Mouse (Mus musculus): ENCODE results near the gene Tec.

The Tec gene

DNA sequence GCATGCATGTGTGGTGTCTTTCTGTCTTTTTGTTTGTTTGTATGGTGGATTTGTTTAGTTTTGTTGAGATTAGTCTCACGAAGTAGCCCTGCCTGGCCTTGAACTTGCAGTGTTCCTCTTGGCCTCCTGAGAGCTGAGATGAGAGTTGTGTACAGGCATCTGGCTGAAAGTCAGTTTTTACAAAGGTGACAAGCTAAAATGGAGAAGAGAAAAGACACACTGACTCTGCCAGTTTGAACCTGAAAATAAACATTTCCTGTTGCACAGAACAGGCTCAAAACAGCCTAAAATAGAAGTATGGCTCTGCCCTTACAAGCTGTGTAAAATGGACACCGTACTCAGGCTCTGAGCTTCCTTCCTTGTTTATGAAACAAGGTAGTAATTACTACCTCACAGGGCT lies 14.9 kb downstream of the Tec start:
- no peak for DNase-seq (ENCODE audit: low spot score)

DNA sequence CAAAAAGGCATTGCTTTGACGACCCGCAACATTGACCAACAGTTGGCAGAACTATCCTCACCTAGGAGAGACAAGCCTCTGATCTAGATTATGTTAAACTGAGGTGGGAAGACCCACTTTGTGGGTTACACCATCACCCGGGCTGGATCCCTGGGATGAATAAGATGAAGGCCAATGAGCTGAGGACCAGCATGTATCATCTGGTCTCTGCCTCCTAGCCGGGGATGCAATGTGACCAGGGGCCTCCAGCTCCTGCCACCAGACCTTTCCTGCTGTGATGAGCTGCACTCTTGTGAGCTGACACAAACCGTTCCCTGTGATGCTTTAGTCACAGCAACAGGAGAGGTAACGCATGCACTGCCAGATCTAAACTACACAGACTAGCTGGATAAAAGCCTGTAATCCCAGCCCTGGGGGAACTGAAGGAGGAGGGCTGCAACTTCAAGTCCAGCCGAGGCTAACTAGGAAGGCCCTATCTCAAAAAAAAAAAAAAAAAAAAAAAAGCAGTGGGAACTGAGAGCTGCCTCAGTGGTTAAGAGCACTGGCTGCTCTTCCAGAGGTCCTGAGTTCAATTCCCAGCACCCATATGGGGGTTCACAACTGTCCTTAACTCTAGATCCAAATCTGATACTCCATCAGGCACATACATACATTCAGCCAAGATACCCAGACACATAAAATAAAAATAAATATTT lies 15.8 kb downstream of the Tec start:
- DNase-seq (ENCODE audit: low spot score) = no peak

DNA sequence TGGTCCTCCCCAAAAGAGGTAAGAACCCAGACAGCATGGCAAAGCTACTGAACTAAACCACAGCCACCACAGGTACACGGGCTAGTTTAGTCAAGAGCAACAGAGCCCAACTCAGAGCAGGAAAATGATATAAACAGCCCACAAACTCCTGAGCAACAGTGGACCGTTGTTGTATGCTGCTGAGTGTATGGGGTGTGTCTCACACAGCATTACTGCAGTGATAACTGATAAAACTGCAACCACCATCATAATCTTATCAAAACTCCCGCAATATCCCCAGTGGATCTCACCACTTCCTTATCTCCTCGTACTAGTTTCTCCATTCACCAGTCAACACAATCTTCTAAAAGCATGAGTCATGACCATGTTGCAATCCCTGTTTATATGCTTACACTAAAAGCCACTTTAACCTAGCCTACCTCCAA lies 16.6 kb downstream of the Tec start:
- DNase-seq (ENCODE audit: low spot score) = no peak

DNA sequence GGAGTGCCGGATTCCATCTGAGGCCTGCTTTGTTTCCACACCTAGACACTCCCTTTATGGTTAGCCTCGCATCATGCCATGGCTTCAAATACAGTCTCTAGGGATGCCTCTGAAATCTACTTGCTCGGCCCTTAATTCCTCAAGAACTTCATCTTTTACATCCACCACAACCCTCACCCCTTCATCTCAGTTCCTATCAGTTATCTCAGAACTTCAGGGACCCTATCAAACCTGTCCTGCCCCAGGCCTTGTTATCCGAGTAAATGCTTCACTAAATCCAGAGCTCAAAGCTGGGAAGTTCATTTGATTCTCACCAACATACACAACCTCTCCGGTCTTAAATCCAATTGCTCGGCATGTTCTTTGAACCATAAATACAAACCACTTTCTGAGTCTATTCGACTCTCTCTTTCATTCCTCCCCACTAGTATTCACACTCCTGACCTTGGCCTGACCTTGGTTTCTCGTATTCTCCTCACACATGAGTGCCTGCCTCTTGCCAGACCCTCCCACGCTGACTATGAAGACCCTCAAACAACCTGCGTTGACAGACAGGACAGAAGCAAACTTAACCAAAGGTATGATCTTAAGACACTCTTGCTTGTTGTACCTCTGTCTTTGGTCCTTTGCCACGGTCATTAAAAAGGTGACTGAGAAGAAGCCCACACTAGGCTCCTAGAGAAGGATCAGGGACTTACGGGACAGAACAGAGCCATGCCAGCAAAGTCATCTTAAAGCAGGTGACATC lies 17.2 kb downstream of the Tec start:
- DNase-seq (ENCODE audit: low spot score) = no peak

DNA sequence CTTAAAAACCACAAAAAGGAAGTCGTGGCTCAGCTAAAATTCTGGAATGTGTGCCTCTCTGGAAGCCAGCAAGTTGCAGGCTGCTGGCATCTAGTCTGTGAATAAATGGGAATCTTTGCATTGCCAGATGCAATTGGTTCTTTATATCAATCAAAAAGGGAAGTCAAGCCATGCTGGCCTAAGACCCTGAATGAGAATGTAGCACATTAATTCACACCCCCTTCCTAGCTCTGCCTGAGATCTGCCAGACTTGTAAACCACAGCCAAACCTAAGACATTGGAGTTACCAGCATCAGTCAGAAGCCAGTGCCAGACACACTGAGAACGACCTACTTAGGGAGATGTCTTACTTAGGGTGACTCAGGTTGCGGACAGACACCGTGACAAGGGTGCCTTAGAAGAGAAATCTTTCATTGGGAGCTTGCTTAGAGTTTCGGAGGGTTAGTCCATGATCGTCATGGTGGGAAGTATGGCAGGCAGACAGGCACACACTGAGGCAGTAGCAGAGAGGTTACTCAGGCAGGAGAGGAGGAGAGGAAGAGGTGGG lies 19.3 kb downstream of the Tec start:
- DNase-seq (ENCODE audit: low spot score) = no peak

DNA sequence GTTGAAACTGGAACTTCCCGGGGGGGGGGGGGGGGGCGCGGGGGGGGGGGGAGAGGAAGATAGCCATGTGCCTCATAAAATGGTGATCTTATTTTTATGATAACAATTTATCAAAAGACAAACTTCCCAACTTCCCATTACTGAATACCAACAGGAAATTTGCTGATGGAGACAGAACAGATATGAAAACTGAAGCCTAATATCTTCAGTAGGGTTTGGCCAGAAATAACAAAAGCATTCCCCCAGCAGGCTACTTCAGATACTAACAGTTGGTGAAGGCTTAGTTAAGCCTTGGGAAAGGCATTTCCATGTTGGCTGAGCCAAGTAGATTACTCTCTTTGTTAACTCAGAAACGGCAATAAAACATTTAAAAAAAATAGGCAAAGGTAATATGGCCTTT lies 21.6 kb downstream of the Tec start:
- no peak for DNase-seq (ENCODE audit: low spot score)

DNA sequence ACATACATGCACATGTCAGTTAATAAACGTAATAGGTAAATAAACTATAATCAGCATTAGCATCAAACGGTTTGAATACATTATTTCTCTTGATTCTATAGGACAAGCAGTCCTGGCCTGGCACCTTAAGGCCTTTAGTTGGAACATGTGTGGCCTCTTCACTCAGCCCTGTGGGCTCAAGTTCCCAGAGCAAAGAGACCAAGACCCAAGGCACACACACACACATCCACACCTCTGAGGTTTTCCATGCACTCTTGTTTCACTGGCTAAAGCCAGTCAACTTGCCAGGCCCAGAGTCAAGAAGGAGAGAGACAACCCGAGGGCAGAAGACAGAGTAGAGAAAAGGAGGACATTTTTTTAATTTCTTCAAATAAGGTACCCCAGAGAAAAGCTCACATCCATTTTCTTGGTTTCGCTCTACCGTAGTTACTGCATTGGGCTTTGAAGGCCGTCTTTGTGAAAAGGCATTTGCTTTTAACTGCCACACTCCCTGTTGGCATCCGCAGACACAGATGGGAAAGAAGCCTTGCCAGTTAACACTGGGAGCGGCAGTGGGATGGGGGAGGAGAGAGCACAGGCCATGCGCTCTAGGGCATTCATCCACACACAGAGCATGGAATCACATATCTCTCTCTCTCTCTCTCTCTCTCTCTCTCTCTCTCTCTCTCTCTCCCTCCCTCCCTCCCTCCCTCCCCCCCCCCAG lies 22.2 kb downstream of the Tec start:
- no peak for DNase-seq (ENCODE audit: low spot score)

DNA sequence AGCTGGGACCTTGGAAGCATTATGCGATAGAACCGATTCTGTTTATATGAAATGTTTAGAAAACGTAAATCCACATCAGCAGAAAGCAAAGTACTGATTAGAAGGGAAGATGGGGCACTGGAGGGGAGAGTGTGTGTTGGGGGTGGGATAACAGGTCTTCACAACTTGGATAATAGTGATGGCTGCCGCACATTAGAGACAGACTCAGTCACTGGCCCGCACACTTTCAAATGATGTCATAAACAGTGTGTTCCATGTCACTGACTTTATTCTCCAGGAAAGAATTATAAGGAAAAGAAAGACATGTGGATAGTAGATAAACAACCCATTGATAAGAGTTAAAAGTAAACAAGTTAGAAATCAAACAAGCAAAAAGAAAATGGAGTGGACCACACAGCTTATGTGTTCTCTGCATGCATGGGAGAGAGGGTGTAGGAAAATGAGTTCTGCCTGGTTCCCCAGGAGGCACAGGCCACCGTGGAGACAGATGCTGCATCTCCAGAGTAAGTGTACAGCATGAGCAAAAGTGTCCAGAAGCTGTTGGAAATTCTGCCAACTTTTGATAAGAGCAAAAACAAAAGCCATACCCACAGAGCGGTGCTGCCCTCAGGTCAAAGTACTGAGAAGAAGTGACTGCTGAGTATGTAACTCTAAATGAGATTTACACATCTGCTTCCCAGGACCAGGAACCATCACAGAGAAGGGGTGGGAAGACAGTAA lies 23.3 kb downstream of the Tec start:
- no peak for DNase-seq (ENCODE audit: low spot score)

DNA sequence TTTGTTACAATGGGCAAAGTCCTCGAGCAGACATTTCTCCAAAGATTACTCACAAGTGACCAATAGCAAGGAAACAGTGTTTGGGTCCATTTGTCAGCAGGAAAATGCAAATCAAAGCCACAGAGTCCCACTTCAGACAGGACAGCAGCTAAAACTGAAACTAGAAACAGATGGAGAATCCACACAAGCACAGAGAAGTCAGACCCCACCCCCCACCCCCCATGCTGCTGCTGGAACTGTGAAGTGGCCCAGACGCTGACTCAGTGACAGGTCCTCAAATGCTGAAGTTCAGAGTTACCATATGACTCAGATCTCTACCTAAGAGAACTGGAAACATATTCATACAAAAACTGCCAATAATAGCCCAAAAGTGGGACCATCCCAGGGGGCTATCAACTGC lies 24.0 kb downstream of the Tec start:
- no peak for DNase-seq (ENCODE audit: low spot score)

DNA sequence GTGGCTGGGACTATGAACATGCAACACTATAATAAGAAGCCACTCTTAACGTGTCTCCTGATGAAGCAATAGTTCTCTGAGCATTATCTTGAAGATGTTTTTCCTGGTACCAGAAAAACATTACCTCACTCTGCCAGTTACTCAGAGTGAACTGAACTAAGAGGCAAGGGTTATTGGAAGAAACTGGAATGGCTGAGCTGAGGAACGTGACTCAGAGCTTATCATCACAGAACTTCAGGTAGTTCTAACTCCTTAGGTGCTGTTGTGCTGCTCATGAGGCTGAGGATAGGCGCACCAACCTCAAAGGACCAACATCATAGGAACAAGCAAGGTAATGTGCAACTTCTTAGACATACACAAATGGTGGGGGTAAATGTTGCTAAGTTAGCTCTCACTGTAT lies 28.6 kb downstream of the Tec start:
- no peak for DNase-seq (ENCODE audit: low spot score)

DNA sequence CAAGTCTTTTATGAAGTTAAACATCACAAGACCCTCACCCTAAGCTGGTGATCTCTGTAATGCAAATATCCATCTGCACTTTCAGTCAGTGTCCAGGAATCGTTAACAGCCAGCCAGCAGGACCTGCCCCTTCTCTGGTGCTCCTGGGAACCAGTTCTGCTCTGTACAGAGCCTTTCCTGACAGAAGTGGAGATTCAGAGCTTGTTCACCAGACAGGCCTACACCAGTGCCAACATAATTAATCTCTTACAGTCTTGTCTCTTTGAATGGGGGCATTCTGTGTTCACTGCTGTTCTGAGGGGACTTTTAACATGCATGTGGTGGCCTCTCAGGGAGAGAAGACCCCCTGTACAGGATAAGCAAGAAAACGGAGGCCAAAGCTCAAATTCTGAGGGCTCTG lies 29.3 kb downstream of the Tec start:
- DNase-seq (ENCODE audit: low spot score) = no peak

DNA sequence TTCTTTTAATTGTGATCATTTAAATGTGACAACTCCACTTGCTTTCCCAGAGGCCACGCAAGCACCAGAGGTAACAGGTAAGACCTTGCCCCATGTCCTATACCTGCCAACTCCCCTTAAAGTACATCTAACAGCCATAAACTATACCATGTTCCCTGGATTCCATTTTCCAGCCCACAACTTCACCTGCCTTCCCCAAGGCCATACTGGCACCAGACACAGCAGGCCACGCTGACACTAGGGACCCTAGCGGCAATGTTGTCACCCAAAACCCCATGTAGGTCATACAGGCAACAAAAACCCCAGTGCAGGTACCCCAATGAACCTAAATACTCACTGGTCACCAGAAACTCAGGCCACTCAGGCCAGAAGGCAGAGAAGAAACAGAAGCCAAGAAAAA lies 32.6 kb downstream of the Tec start:
- DNase-seq (ENCODE audit: low spot score) = no peak

DNA sequence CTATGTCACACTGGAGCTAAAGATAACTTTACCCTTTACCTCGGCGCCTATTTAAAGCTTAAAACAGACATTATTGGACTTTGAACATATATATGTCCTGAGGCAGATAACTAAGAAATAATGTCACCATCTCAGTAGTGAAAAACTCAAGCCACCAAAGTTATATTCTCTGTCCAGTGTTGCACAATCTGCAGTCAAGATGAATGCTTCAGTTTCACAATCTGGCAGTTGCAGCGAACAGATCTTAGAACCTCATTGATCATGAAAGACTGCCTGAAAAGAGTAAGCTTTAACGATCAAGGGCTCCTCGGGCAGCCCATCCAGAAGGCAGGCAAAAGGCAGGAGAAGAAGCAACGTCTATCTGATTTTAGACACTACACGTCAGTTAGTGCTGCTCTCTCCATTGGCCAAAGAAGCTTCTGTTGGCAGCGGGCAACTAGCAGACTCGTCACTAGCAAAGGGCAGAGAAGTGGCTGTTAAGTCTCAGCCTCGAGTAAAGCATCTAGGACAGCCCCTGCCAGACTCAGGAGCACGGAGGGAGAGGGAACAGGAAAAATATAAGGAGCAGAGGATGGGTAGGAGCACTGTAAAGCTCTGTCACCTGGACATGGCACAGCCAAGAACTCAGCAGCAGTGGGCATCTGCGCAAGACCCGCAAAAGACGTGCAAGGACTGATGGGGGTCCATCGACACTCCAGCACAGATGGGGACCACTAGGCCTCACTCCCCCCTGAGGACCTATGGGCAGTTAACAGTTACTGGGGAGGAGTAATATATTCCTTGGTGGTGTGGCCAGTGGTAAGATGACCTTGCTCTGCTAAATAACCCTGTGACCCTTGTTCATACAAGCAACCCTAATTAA lies 35.1 kb downstream of the Tec start:
- no peak for DNase-seq (ENCODE audit: low spot score)

DNA sequence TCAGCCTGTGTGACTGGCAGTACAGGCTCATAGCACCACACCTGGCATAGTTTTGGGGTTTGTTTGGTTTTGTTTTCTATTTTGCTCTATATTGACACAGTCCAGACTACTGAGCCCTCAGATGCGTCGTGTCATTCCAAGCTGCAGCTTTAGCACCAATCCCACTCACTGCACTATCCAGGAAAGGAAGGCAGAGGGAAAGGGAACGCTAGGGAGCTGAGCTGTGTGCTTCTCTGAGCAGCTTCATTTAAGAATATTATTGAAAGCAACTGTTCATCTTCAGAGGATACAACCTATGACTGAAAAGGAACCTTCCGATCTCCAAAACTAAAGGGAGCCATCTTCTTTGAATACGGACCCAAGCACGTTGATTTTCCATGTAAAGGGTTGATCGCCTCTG lies 36.1 kb downstream of the Tec start:
- DNase-seq (ENCODE audit: low spot score) = no peak

DNA sequence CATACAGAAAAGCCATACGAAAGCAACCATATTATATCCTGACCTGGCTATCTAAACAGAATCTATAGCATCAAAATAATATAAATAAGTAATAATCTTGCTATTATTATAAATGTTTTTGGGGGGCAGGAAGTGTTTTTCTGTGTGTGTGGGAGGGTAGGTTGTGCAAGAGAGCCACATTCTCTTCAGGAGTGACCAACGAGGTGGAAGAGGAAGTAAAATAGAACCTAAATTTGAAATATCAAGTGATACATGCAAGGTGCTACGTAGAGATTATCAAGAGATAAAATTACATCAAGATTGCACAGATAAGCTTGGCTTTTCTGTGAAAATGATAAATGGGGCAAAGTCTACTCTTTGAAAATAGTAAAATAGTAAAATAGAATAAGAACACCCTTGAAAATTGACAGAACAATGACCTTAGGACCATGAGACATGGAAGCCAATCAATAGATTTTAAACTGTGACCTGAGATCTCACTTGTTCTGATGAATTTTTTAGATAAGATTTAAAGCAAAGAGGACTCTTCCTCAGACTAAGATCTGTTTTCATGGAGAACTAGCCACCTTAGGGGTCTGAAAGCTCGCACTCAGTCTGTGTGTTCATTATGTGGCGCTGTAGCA lies 37.2 kb downstream of the Tec start:
- DNase-seq (ENCODE audit: low spot score) = no peak

DNA sequence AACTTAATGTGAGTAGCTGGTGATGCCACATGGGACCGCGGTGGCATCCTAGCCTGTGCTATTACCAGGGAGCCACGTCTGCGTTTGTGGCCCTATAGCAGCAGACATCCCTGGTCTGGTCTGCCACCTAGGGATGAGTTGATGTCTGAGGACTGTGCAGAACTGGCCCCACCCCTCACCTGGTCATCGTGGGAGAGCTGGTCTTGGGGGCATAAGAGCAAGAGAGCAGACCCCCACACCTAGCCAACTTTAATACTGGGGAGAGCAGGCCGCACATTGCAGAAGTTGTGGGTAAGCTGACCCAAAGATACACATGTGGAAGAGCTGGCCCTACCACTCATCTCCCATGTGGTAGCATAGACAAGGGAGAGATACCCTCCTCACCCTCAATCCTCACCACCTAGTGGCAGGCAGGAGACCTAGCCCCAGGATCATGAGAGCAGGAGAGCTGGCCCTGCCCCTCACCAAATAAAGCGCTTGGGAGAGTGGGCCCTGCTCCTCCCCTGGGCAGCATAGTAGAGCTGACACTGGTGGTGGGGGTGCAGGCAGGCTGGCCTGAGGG lies 38.7 kb downstream of the Tec start:
- no peak for DNase-seq (ENCODE audit: low spot score)

DNA sequence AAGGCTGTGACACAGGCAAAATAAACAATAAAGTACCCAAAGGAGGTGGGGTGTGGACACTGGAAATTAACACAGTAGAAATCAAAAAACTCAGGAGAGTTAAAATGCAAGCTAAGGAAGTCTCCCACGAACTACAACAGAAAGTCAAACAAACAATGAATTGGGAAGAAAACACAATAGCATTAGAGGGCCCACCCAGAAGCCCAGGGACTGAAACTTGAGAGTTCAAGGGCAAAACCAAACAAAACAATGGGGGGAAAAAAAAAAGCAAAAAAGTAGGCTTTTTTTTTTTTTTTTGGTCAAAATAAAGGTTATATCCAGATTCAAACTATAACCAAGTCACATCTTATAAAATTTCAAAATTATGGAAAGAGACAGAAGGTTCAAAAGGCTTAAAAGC lies 39.9 kb downstream of the Tec start:
- no peak for DNase-seq (ENCODE audit: low spot score)

DNA sequence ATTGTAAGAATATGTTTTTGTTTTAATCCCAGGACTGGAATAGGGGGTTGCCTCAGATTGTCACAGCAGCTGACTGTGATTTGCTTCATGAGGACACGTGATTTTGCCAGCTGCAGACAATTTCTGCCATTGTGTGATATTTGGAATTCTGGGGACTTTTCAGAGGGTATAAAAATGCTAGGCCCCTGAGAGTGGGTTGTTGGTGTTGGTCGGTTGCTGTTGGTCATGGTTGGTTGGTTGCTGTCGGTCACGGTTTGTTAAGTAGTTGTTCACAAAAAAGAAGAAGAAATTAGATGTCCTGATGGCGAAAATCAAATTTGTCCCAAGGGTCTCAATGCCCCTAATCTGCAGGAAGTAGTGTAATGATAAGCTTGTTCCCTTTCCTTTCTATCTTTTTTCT lies 40.8 kb downstream of the Tec start:
- DNase-seq (ENCODE audit: low spot score) = no peak

DNA sequence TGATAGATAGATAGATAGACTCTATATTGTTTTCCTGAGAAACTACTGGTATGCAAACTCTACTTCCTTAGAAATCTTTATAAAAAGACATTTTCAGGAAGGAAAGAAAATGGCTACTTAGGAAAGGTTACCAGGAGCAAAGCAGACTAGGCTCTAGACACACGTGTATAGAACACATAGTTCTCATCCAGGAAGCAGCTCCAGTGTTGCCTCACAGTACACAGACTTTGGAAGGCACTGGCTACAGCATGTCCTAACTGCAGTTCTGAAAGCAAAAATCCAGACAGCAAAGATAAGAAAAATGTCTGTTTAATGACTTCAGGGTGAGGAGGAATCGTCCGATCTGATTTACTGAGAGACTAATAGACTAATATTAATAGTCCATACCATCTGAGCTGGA lies 41.8 kb downstream of the Tec start:
- no peak for DNase-seq (ENCODE audit: low spot score)

DNA sequence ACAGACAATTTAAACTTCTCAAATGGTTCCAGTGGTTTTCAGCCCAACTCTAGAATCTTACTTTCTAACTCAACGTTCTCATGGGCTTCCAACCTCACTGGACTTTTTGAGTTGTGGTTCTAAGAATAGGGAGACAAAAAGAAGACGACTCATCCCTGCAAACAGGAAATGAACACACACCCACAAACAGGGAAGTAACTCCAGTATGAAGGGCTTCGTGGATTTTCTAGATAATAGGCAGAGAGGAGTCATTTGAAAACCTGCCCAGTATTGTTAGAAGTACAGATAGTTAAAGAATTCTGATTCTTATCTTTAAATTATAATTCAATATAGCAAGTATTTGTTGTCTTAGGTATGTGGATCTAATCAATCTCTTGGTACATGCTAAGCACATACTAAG lies 47.6 kb downstream of the Tec start:
- DNase-seq (ENCODE audit: low spot score) = no peak
